Mouse (Mus musculus) bone marrow, adult 2 months (tissue): ENCODE measurements at regions not wholly inside any gene's neighbourhood (a gene's known extent, or its start where the extent isn't known, plus 50 kb on each side); places are given as distances from the start of the nearest gene placed in this dataset.
A peak's percentile ranks its signal among the peaks of the same experiment; 100 is the strongest.

Experiments
- H3K27ac ChIP-seq: fragments of 200-500 bp; 2 replicates; pipeline ENCODE4 v1.5.1; 2012; ENCODE audit warnings: low read depth, mild to moderate bottlenecking, control low read depth, inconsistent platforms, low read length; ENCODE audit not compliant: control insufficient read depth, poor library complexity, insufficient read depth
- H3K4me1 ChIP-seq: fragments of 200-500 bp; 2 replicates; pipeline ENCODE4 v1.6.1; 2011; ENCODE audit warnings: low read length; ENCODE audit not compliant: control insufficient read depth, insufficient read depth
- H3K4me3 ChIP-seq: fragments of 200-500 bp; replicated peaks from 2 replicates; pipeline ENCODE3; 2011; ENCODE audit warnings: mild to moderate bottlenecking, low read depth, low read length, control low read depth; ENCODE audit not compliant: control insufficient read depth
- CTCF ChIP-seq: fragments of 200-500 bp; IDR thresholded peaks from 2 replicates; pipeline ENCODE4 v1.5.1; 2011; ENCODE audit warnings: low read length, control low read depth; ENCODE audit not compliant: control insufficient read depth, insufficient read depth
- POLR2A ChIP-seq: fragments of 200-500 bp; IDR thresholded peaks from 2 replicates; pipeline ENCODE4 v1.6.1; 2011; ENCODE audit warnings: low read depth, mild to moderate bottlenecking, control low read depth, low read length, borderline replicate concordance; ENCODE audit not compliant: control insufficient read depth
- WGBS: fragments of 180-500 bp; shearing (Covaris S2); methylation state at CpG from one replicate; pipeline ENCODE4 v1.1.7; 2018; 5-methylcytosine and 5-hydroxymethylcytosine counted together

- no peak overlapping the region for H3K4me3 ChIP-seq
- no peak for TF ChIP-seq CTCF
- TF ChIP-seq POLR2A, result no peak
Observed at GRCm38 (mm10) chr7:128834894-128835293, 90.2 kb downstream of the Sec23ip start.

GRCm38 (mm10) chr7:128836435-128836834, 91.7 kb downstream of the Sec23ip start:
- no peak overlapping the region for H3K4me3 ChIP-seq
- H3K4me1 ChIP-seq, result no peaks in the 10 kb centered on the region
- TF ChIP-seq CTCF, result no peak
- TF ChIP-seq POLR2A, result no peak
- no peak overlapping the region for H3K27ac ChIP-seq
- WGBS, result 70% methylated on average over 6 of the region's 6 CpGs

More at GRCm38 (mm10) chr7:128834894-128835293, 90.2 kb downstream of the Sec23ip start:
- Histone ChIP-seq H3K4me1 (no peaks in the 10 kb centered on the region), H3K27ac (no peak overlapping the region)
- 45% methylated on average over 7 of the region's 7 CpGs for WGBS

GRCm38 (mm10) chr7:128842561-128842960, 97.8 kb downstream of the Sec23ip start:
- WGBS, result 87% methylated on average over 10 of the region's 10 CpGs
- Histone ChIP-seq H3K4me1 (no peaks in the 10 kb centered on the region), H3K4me3 (no peak overlapping the region), H3K27ac (no peak overlapping the region; the same call in 1 of the 2 replicates)
- TF ChIP-seq CTCF (no peak), POLR2A (no peak)

GRCm38 (mm10) chr7:128843576-128843975, 98.8 kb downstream of the Sec23ip start:
- H3K4me3 ChIP-seq, result no peak overlapping the region
- 86% methylated on average over 9 of the region's 9 CpGs for WGBS

GRCm38 (mm10) chr7:128849261-128849660, 104.5 kb downstream of the Sec23ip start:
- Histone ChIP-seq H3K27ac (no peak overlapping the region), H3K4me3 (no peak overlapping the region), H3K4me1 (no peaks in the 10 kb centered on the region)
- WGBS, result 44% methylated on average over 3 of the region's 3 CpGs
- TF ChIP-seq CTCF, result no peak
- TF ChIP-seq POLR2A, result no peak

More at GRCm38 (mm10) chr7:128843576-128843975, 98.8 kb downstream of the Sec23ip start:
- H3K27ac ChIP-seq, result no peak overlapping the region
- no peaks in the 10 kb centered on the region for H3K4me1 ChIP-seq
- TF ChIP-seq CTCF (no peak), POLR2A (no peak)

GRCm38 (mm10) chr7:128854193-128854592, 109.5 kb downstream of the Sec23ip start:
- H3K4me3 ChIP-seq, result no peak overlapping the region
- WGBS, result 66% methylated on average over 4 of the region's 4 CpGs
- no peaks in the 10 kb centered on the region for H3K4me1 ChIP-seq
- TF ChIP-seq POLR2A (no peak), CTCF (no peak)
- H3K27ac ChIP-seq, result peak overlapping the region; percentile 27; the same call in 1 of the 2 replicates

GRCm38 (mm10) chr7:128854690-128855343, 110.1 kb downstream of the Sec23ip start:
- TF ChIP-seq CTCF (no peak), POLR2A (no peak)
- 62% methylated on average over 18 of the region's 18 CpGs for WGBS
- H3K4me3 ChIP-seq, result no peak overlapping the region
- H3K4me1 ChIP-seq, result no peaks in the 10 kb centered on the region
- no peak overlapping the region for H3K27ac ChIP-seq

- WGBS, result 3% methylated on average over 3 of the region's 3 CpGs
- TF ChIP-seq CTCF (peak; percentile 69), POLR2A (no peak)
- Histone ChIP-seq H3K4me1 (no peaks in the 10 kb centered on the region), H3K4me3 (no peak overlapping the region), H3K27ac (no peak overlapping the region)
Observed at GRCm38 (mm10) chr7:128860141-128860540, 115.4 kb downstream of the Sec23ip start.
